Mouse (Mus musculus): ENCODE measurements around the gene Thrap3. TPM values are rescaled to one million over a fixed set of nuclear protein-coding genes. Genes with fewer than 3 reads are reported as not detected.
"Not testable (repeated sequence)": the region's sequence is repeated elsewhere in the genome, so short reads cannot be mapped to it uniquely, and the experiment has no call there.

Thrap3 gene
- polyA plus RNA-seq, 1 experiment from 2014 or later = 345 TPM

GRCm38 (mm10) chr4:126201514-126202302 lies 852 bp downstream of the Thrap3 start:
- H3K27ac ChIP-seq = peak overlapping the region; percentile 81
- H3K36me3 ChIP-seq (ENCODE audit: inconsistent target) = no peaks in the 10 kb centered on the region
- peak overlapping the region; percentile 64 for H3K4me3 ChIP-seq (ENCODE audit: inconsistent target)
- under 1% methylated on average over 28 of the region's 28 CpGs for WGBS (ENCODE audit: missing documents)
- H3K79me2 ChIP-seq (ENCODE audit: inconsistent target) = peaks cover 50% of the 10 kb centered on the region

DNA sequence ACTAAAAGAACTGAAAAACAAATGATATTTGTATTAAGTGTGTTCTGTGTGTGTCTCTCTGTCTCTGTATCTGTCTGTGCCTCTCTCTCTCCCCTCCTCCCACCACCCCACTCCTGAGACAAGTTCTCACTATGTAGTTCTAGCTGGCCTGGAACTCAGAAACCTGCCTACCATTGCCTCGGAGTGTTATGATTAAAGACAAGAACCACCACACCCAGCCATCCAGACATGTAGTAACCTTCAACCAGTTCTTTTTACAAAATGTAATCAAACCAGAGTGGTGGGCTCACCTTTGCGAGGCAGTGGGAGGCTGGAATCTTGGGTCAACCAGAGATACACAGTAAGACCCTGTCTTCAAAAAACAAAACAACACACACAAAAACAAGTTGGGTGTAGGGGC lies 1.9 kb downstream of the Thrap3 start:
- WGBS (ENCODE audit: missing documents) = 39% methylated on average over 2 of the region's 2 CpGs
- peaks cover 61% of the 10 kb centered on the region for H3K79me2 ChIP-seq (ENCODE audit: inconsistent target)
- H3K4me3 ChIP-seq (ENCODE audit: inconsistent target) = peak overlapping the region; percentile 64
- peak overlapping the region; percentile 81 for H3K27ac ChIP-seq
- no peaks in the 10 kb centered on the region for H3K36me3 ChIP-seq (ENCODE audit: inconsistent target)

- peak overlapping the region; percentile 81; the same call in 1 of the 2 replicates for H3K27ac ChIP-seq
- 25% methylated on average over 1 of the region's 1 CpGs for WGBS (ENCODE audit: missing documents)
- peak overlapping the region; percentile 64 for H3K4me3 ChIP-seq (ENCODE audit: inconsistent target)
- peaks cover 67% of the 10 kb centered on the region for H3K79me2 ChIP-seq (ENCODE audit: inconsistent target)
- H3K36me3 ChIP-seq (ENCODE audit: inconsistent target) = no peaks in the 10 kb centered on the region
Measured at GRCm38 (mm10) chr4:126200036-126200435, 2.5 kb downstream of the Thrap3 start.

GRCm38 (mm10) chr4:126199556-126199955 lies 3.0 kb downstream of the Thrap3 start:
- no peak overlapping the region for H3K27ac ChIP-seq
- H3K4me3 ChIP-seq (ENCODE audit: inconsistent target) = peak overlapping the region; percentile 64; the same call in 1 of the 2 replicates
- 35% methylated on average over 6 of the region's 6 CpGs for WGBS (ENCODE audit: missing documents)
- H3K79me2 ChIP-seq (ENCODE audit: inconsistent target) = peaks cover 72% of the 10 kb centered on the region
- no peaks in the 10 kb centered on the region for H3K36me3 ChIP-seq (ENCODE audit: inconsistent target)

DNA sequence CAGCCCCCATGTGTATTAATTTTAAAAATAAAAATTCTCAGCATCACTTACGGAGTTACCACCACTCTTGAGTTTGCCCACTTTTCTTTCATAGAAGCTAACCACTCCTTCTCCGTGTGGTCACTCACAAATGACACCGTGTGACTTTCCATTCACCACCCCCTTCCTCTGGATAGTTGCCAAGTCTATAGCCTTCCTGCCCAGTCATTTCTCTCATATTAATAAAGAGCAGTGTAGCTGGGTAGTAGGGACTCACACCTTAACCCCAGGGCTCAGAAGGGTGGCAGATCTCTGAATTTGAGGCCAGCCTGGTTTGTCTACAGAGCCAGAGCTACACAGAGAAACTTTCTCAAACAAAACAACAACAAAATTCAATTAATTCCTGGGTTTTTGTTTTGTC lies 5.1 kb downstream of the Thrap3 start:
- Histone ChIP-seq H3K79me2 (ENCODE audit: inconsistent target) (peaks cover 92% of the 10 kb centered on the region), H3K4me3 (ENCODE audit: inconsistent target) (no peak overlapping the region), H3K36me3 (ENCODE audit: inconsistent target) (peaks cover 12% of the 10 kb centered on the region; the same call in 1 of the 2 replicates), H3K27ac (no peak overlapping the region)
- WGBS (ENCODE audit: missing documents) = 43% methylated on average over 3 of the region's 3 CpGs

DNA sequence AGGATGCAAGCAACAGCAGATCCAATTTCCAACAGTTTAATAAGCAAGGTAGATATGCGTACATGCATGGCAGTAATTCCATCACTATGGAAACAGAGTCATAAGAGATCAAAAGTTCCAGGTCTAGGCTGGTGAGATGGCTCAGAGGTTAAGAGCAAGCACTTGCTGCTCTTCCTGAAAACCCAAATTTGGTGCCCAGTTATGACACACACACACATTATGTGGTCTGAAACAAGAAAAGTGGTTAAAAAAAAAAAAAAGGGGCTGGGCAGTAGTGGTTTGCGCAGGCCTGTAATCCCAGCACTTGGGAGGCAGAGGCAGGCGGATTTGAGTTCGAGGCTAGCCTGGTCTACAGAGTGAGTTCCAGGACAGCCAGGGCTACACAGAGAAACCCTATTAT lies 7.6 kb downstream of the Thrap3 start:
- 75% methylated on average over 4 of the region's 4 CpGs for WGBS (ENCODE audit: missing documents)
- peaks cover 100% of the 10 kb centered on the region for H3K79me2 ChIP-seq (ENCODE audit: inconsistent target)
- no peak overlapping the region for H3K27ac ChIP-seq
- H3K36me3 ChIP-seq (ENCODE audit: inconsistent target) = peaks cover 17% of the 10 kb centered on the region; the same call in 1 of the 2 replicates
- H3K4me3 ChIP-seq (ENCODE audit: inconsistent target) = no peak overlapping the region

GRCm38 (mm10) chr4:126194216-126194615 lies 8.3 kb downstream of the Thrap3 start:
- Histone ChIP-seq H3K4me3 (ENCODE audit: inconsistent target) (no peak overlapping the region), H3K27ac (no peak overlapping the region), H3K79me2 (ENCODE audit: inconsistent target) (peaks cover 100% of the 10 kb centered on the region), H3K36me3 (ENCODE audit: inconsistent target) (peaks cover 24% of the 10 kb centered on the region; the same call in 1 of the 2 replicates)

GRCm38 (mm10) chr4:126190636-126191035 lies 11.9 kb downstream of the Thrap3 start:
- peaks cover 38% of the 10 kb centered on the region; the same call in 1 of the 2 replicates for H3K36me3 ChIP-seq (ENCODE audit: inconsistent target)
- 88% methylated on average over 2 of the region's 2 CpGs for WGBS (ENCODE audit: missing documents)
- H3K27ac ChIP-seq = no peak overlapping the region
- H3K4me3 ChIP-seq (ENCODE audit: inconsistent target) = no peak overlapping the region
- H3K79me2 ChIP-seq (ENCODE audit: inconsistent target) = peaks cover 100% of the 10 kb centered on the region

GRCm38 (mm10) chr4:126187096-126187495 lies 15.5 kb downstream of the Thrap3 start:
- Histone ChIP-seq H3K27ac (no peak overlapping the region), H3K79me2 (ENCODE audit: inconsistent target) (peaks cover 100% of the 10 kb centered on the region), H3K4me3 (ENCODE audit: inconsistent target) (no peak overlapping the region), H3K36me3 (ENCODE audit: inconsistent target) (peaks cover 53% of the 10 kb centered on the region)
- WGBS (ENCODE audit: missing documents) = 89% methylated on average over 3 of the region's 3 CpGs

DNA sequence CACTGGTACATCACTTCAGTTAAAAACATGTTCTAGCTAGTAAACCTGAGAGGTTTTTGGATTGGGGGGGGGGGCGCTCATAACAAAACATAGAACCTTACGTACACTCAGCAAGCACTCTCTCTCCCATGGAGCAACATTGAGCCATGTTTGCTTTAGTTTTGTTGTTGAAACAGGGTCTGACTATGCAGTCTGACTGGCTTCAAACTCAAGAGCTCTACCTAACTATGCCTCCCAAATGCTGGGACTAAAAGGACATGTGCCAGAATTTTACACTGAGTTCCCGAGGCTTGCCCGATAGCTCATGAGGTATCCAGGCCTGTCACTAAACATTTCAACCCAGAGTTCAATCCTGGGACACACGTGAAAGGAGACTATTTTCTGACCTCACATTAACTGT lies 19.5 kb downstream of the Thrap3 start:
- WGBS (ENCODE audit: missing documents) = 95% methylated on average over 5 of the region's 5 CpGs
- no peak overlapping the region for H3K27ac ChIP-seq
- no peak overlapping the region for H3K4me3 ChIP-seq (ENCODE audit: inconsistent target)
- peaks cover 70% of the 10 kb centered on the region for H3K36me3 ChIP-seq (ENCODE audit: inconsistent target)
- H3K79me2 ChIP-seq (ENCODE audit: inconsistent target) = peaks cover 98% of the 10 kb centered on the region

GRCm38 (mm10) chr4:126181170-126181957 lies 21.2 kb downstream of the Thrap3 start:
- WGBS (ENCODE audit: missing documents) = 75% methylated on average over 7 of the region's 7 CpGs
- H3K79me2 ChIP-seq (ENCODE audit: inconsistent target) = peaks cover 95% of the 10 kb centered on the region
- no peak overlapping the region for H3K27ac ChIP-seq
- H3K36me3 ChIP-seq (ENCODE audit: inconsistent target) = peaks cover 83% of the 10 kb centered on the region
- no peak overlapping the region for H3K4me3 ChIP-seq (ENCODE audit: inconsistent target)

DNA sequence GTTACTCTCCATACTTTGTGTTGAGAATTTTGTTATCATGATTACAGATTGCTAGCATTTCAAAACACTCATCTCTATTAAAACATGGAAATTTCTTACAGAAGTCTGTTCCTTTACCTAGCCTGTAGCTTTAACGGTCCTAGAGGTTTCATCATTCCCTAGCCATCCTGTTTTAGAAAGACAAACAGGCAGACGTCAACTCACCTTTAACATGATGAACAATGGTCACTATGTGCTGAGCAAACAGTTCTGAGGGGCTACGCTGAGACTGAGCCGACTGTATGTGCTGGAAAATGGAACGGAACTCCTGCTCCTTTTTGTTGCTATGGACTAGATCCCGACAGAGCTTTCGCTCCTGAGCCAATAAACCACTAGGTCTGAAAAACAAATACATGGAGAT lies 26.6 kb downstream of the Thrap3 start:
- not testable (repeated sequence) for H3K4me3 ChIP-seq (ENCODE audit: inconsistent target); H3K27ac ChIP-seq
- Histone ChIP-seq H3K36me3 (ENCODE audit: inconsistent target) (peaks cover 90% of the 10 kb centered on the region), H3K79me2 (ENCODE audit: inconsistent target) (peaks cover 56% of the 10 kb centered on the region)
- WGBS (ENCODE audit: missing documents) = 93% methylated on average over 6 of the region's 7 CpGs

DNA sequence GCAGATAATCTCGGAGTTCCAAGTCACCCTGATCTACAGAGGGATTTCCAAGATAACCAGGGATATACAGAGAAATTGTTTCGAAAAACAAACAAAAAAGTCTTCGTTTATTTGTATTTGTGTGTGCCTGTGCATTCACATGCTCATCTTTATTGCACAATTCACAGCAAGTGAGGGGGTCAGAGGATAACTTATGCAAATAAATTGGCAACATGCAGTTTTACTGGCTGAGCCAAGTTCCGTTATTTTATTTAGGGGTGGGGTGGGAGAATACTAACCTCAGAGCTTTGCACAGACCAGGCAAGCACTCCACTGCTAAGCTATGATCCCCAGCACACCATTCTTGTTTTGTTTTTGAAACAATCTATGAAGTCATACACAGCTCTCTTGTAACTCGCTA lies 28.8 kb downstream of the Thrap3 start:
- H3K4me3 ChIP-seq (ENCODE audit: inconsistent target) = no peak overlapping the region
- peaks cover 88% of the 10 kb centered on the region for H3K36me3 ChIP-seq (ENCODE audit: inconsistent target)
- H3K79me2 ChIP-seq (ENCODE audit: inconsistent target) = peaks cover 34% of the 10 kb centered on the region
- WGBS (ENCODE audit: missing documents) = 95% methylated on average over 5 of the region's 5 CpGs
- H3K27ac ChIP-seq = no peak overlapping the region

- H3K4me3 ChIP-seq (ENCODE audit: inconsistent target); H3K79me2 ChIP-seq (ENCODE audit: inconsistent target); H3K27ac ChIP-seq: not testable (repeated sequence)
- 95% methylated on average over 4 of the region's 5 CpGs for WGBS (ENCODE audit: missing documents)
- H3K36me3 ChIP-seq (ENCODE audit: inconsistent target) = peaks cover 85% of the 10 kb centered on the region
Measured at GRCm38 (mm10) chr4:126170737-126171136, 31.8 kb downstream of the Thrap3 start.

DNA sequence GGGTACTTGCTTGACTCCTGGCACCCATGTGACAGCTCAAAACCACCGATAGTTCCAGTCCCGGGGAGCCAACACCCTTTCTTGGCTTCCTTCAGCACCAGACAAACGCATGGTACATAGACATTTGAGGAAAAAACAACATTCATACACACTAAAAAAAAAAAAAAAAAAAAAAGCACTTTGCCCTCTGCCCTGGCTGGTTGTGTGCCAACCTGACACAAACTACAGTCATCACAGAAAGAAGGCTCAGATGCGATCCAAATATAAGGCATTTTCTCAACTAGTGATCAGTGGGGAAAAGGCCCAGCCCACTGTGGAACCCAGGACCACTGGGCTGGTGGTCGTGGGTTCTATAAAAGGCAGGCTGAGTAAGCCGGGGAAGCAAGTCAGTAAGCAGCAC lies 33.7 kb downstream of the Thrap3 start:
- H3K79me2 ChIP-seq (ENCODE audit: inconsistent target) = no peaks in the 10 kb centered on the region; the same call in 1 of the 2 replicates
- H3K27ac ChIP-seq = no peak overlapping the region
- 82% methylated on average over 6 of the region's 6 CpGs for WGBS (ENCODE audit: missing documents)
- H3K4me3 ChIP-seq (ENCODE audit: inconsistent target) = no peak overlapping the region
- peaks cover 69% of the 10 kb centered on the region for H3K36me3 ChIP-seq (ENCODE audit: inconsistent target)
